Comparison of ENCODE assay signal across 19 mouse cellular contexts in the genomic region with DNA sequence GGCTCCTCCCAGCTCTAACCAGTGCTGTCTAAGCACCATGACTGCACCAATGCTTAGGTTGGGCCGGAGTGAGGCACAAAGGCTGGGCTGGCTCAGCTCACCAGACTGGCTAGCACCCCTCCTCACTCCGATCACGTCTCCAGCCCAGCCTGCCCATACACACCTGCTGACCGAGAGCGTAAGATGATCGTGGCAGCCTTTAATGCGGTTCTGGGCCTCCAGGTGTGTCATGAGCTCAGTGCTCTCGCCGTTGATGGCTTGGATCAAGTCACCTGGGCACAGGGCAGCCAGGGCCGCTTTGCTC. TPM values are rescaled to one million over a fixed set of nuclear protein-coding genes. Genes with fewer than 3 reads are reported as not detected.
DNase-seq lines count a peak whose midpoint lies in the region; ATAC-seq lines count a peak whose summit lies in the region.
"Had no signal": no experiment of that assay in that cellular context is flagged by ENCODE, and none has a peak within 500 bp of the region (broad histone marks: within the 10 kb centered on the region; RNA-seq: fewer than 3 reads in every experiment).

No protein-coding gene starts in this region.

- no peaks in the 10 kb centered on the region for H3K27me3 ChIP-seq in embryonic facial prominence, embryonic 12.5 days
- peaks cover 9% of the 10 kb centered on the region; the same call in 1 of the 2 replicates for H3K27me3 ChIP-seq in embryonic facial prominence, embryonic 10.5 days (replicated peaks; ENCODE audit: low read depth, poor library complexity, severe bottlenecking)
- H3K27me3 ChIP-seq in megakaryocyte, embryonic 14.5 days (replicated peaks), result peaks cover 94% of the 10 kb centered on the region
- H3K27me3 ChIP-seq in limb, embryonic 10.5 days (ENCODE audit: low read depth, poor library complexity, severe bottlenecking), result no peaks in the 10 kb centered on the region

- H3K36me3 ChIP-seq in embryonic facial prominence, embryonic 12.5 days, result peaks cover 36% of the 10 kb centered on the region
- peaks cover 51% of the 10 kb centered on the region for H3K36me3 ChIP-seq in embryonic facial prominence, embryonic 10.5 days (replicated peaks)
- H3K36me3 ChIP-seq in megakaryocyte, embryonic 14.5 days (replicated peaks; ENCODE audit: low read length), result no peaks in the 10 kb centered on the region
- H3K36me3 ChIP-seq in limb, embryonic 10.5 days, result peaks cover 74% of the 10 kb centered on the region
- H3K36me3 ChIP-seq: G1E had no signal

- no peak for DNase-seq in embryonic facial prominence, embryonic 10.5 days (ENCODE audit: low spot score)
- peak; percentile 37 for DNase-seq in 3134 (ENCODE audit: extremely low read depth, insufficient read length, low spot score)
- DNase-seq in limb, embryonic 10.5 days (ENCODE audit: low spot score), result no peak
- no peak for DNase-seq in cerebellum, adult 9-11 months
- DNase-seq: adrenal gland, postnatal 14 days; cerebellum, adult 11 months; embryo, embryonic 11 days; kidney, adult 9 months; layer of hippocampus, postnatal 36 days; liver, postnatal 0 days; lung, postnatal 14 days had no signal

- peaks cover 67% of the 10 kb centered on the region for H3K4me1 ChIP-seq in embryonic facial prominence, embryonic 12.5 days
- peaks cover 70% of the 10 kb centered on the region for H3K4me1 ChIP-seq in embryonic facial prominence, embryonic 10.5 days
- peaks cover 8% of the 10 kb centered on the region for H3K4me1 ChIP-seq in megakaryocyte, embryonic 14.5 days
- peaks cover 89% of the 10 kb centered on the region for H3K4me1 ChIP-seq in limb, embryonic 10.5 days

- H3K4me3 ChIP-seq in embryonic facial prominence, embryonic 12.5 days, result no peak overlapping the region
- H3K4me3 ChIP-seq in embryonic facial prominence, embryonic 10.5 days, result no peak overlapping the region
- H3K4me3 ChIP-seq in megakaryocyte, embryonic 14.5 days (replicated peaks), result peak overlapping the region; percentile 11
- H3K4me3 ChIP-seq in limb, embryonic 10.5 days, result no peak overlapping the region

- H3K27ac ChIP-seq in embryonic facial prominence, embryonic 12.5 days, result peak overlapping the region; percentile 41; the same call in 1 of the 2 replicates
- H3K27ac ChIP-seq in embryonic facial prominence, embryonic 10.5 days (replicated peaks), result no peak overlapping the region; the same call in 1 of the 2 replicates
- peak overlapping the region; percentile 90; the same call in 1 of the 2 replicates for H3K27ac ChIP-seq in limb, embryonic 10.5 days

- H3K4me2 ChIP-seq in embryonic facial prominence, embryonic 12.5 days (replicated peaks), result no peak overlapping the region

- no peak for ATAC-seq in embryonic facial prominence, embryonic 12.5 days (ENCODE audit: insufficient number of reproducible peaks, insufficient read depth, low FRiP score, low TSS enrichment)
- no peak for ATAC-seq in megakaryocyte, adult 5-6 weeks (ENCODE audit: poor library complexity, severe bottlenecking)
- no peak for ATAC-seq in inflammation-experienced regulatory T-cells, adult 6 months
- ATAC-seq: forebrain, embryonic 16.5 days; liver, postnatal 0 days had no signal

- H3K9me3 ChIP-seq in embryonic facial prominence, embryonic 12.5 days, result no peaks in the 10 kb centered on the region
- no peaks in the 10 kb centered on the region for H3K9me3 ChIP-seq in embryonic facial prominence, embryonic 10.5 days
- H3K9me3 ChIP-seq in megakaryocyte, embryonic 14.5 days, result no peaks in the 10 kb centered on the region
- no peaks in the 10 kb centered on the region for H3K9me3 ChIP-seq in limb, embryonic 10.5 days (replicated peaks)
- H3K9me3 ChIP-seq: G1E had no signal

- H3K9ac ChIP-seq in embryonic facial prominence, embryonic 12.5 days, result no peak overlapping the region
- H3K9ac ChIP-seq: liver, postnatal 0 days had no signal

- WGBS in embryonic facial prominence, embryonic 12.5 days, result 84% methylated on average over 10 of the region's 10 CpGs
- 86% methylated on average over 10 of the region's 10 CpGs for WGBS in embryonic facial prominence, embryonic 10.5 days
- WGBS in limb, embryonic 10.5 days, result 89% methylated on average over 10 of the region's 10 CpGs

RNA-seq across cellular contexts. Expression of a gene that starts 5.4 kb away (rescaled TPM):
- polyA plus RNA-seq in embryonic facial prominence, embryonic 12.5 days (2016; fragmentation: Nextera tagmentation; extraction: Ambion mirVana), result 144 and 146 TPM in 2 replicates
- 91.1 and 112 TPM in 2 replicates for polyA plus RNA-seq in embryonic facial prominence, embryonic 10.5 days (2016; fragmentation: Nextera tagmentation; extraction: Ambion mirVana)
- 14.3 TPM in 1 of 2 replicates, not detected in the other for polyA plus RNA-seq in megakaryocyte, embryonic 14.5 days (2012; ENCODE audit: insufficient read depth, low replicate concordance)
- total RNA-seq in megakaryocyte, adult 5-6 weeks (2015), result 0.33 and 0.82 TPM in 2 replicates
- 0.77 and 3.9 TPM in 2 replicates for total RNA-seq in megakaryocyte, adult 5-6 weeks (2017)
- polyA plus RNA-seq in limb, embryonic 10.5 days (2016; fragmentation: Nextera tagmentation; extraction: Ambion mirVana), result 160 and 171 TPM in 2 replicates
- 1 to 10 TPM in 1 of 3 experiments, under 1 TPM in 2; 0.49 to 1.1 (median 0.50) TPM for polyA plus RNA-seq in inflammation-experienced regulatory T-cells, adult 6 months (2017; shearing (Covaris generic))
- total RNA-seq: megakaryocyte-erythroid progenitor cell, adult 5-6 weeks had no signal
- polyA plus RNA-seq: G1E had no signal

RNA-seq across cellular contexts. Expression of a gene that starts 35.5 kb away (rescaled TPM):
- polyA plus RNA-seq in embryonic facial prominence, embryonic 12.5 days (2016; fragmentation: Nextera tagmentation; extraction: Ambion mirVana), result 2.0 and 2.9 TPM in 2 replicates
- 0.82 and 1.1 TPM in 2 replicates for polyA plus RNA-seq in embryonic facial prominence, embryonic 10.5 days (2016; fragmentation: Nextera tagmentation; extraction: Ambion mirVana)
- 0.04 and 5.0 TPM in 2 replicates for polyA plus RNA-seq in megakaryocyte, embryonic 14.5 days (2012; ENCODE audit: insufficient read depth, low replicate concordance)
- total RNA-seq in megakaryocyte, adult 5-6 weeks (2015), result 6.8 and 11.0 TPM in 2 replicates
- total RNA-seq in megakaryocyte, adult 5-6 weeks (2017), result 8.0 and 8.5 TPM in 2 replicates
- polyA plus RNA-seq in limb, embryonic 10.5 days (2016; fragmentation: Nextera tagmentation; extraction: Ambion mirVana), result 1.1 TPM in 2 replicates
- 1 to 10 TPM in 1 of 3 experiments, not detected in 2; 1.1 TPM for polyA plus RNA-seq in inflammation-experienced regulatory T-cells, adult 6 months (2017; shearing (Covaris generic))
- total RNA-seq: G1E had no signal
- polyA plus RNA-seq: G1E had no signal

RNA-seq across cellular contexts. Expression of a gene that starts 36.5 kb away (rescaled TPM):
- 56.8 and 59.7 TPM in 2 replicates for polyA plus RNA-seq in embryonic facial prominence, embryonic 12.5 days (2016; fragmentation: Nextera tagmentation; extraction: Ambion mirVana)
- polyA plus RNA-seq in embryonic facial prominence, embryonic 10.5 days (2016; fragmentation: Nextera tagmentation; extraction: Ambion mirVana), result 36.5 and 36.8 TPM in 2 replicates
- 0.29 TPM in 1 of 2 replicates, not detected in the other for polyA plus RNA-seq in megakaryocyte, embryonic 14.5 days (2012; ENCODE audit: insufficient read depth, low replicate concordance)
- total RNA-seq in megakaryocyte, adult 5-6 weeks (2015), result not detected in 2 replicates
- total RNA-seq in megakaryocyte, adult 5-6 weeks (2017), result not detected in 2 replicates
- 35.6 and 38.7 TPM in 2 replicates for polyA plus RNA-seq in limb, embryonic 10.5 days (2016; fragmentation: Nextera tagmentation; extraction: Ambion mirVana)
- polyA plus RNA-seq in inflammation-experienced regulatory T-cells, adult 6 months (2017; shearing (Covaris generic)), result not detected
- polyA plus RNA-seq: activated CD4-positive, CD25-positive, alpha-beta regulatory T cell, adult 4 months; G1E had no signal

Comparison
In these comparisons a context has a peak if more than half of its experiments do, and no peak if none do; other contexts are left out.
1. RNA of a gene that starts 36.5 kb away (polyA plus RNA-seq): 56.8 to 59.7 TPM in embryonic facial prominence, embryonic 12.5 days, 35.6 to 38.7 TPM in limb, embryonic 10.5 days and 36.5 to 36.8 TPM in embryonic facial prominence, embryonic 10.5 days; 0.29 TPM in megakaryocyte, embryonic 14.5 days and not detected in inflammation-experienced regulatory T-cells, adult 6 months; every median in the first group is over 10 times any median in the second.